Mouse (Mus musculus) CD4-positive helper T cell, adult 2 months (primary cell): ENCODE data around the gene Ehd4.
A peak's percentile ranks its signal among the peaks of the same experiment; 100 is the strongest.

Source experiments
- DNase-seq: peaks from one replicate; pipeline ENCODE4 v3.0.0-alpha.2; 2012; ENCODE audit warnings: low read depth, missing footprints, low spot score

Gene Ehd4

GRCm38 (mm10) chr2:120154361-120154894 lies at the start of gene Ehd4:
Ehd4 (minus strand) TSS chr2:120154606.
- peak; percentile 99 for DNase-seq

GRCm38 (mm10) chr2:120203742-120204141 lies 49.3 kb upstream of the Ehd4 start:
- DNase-seq, result no peak

DNA sequence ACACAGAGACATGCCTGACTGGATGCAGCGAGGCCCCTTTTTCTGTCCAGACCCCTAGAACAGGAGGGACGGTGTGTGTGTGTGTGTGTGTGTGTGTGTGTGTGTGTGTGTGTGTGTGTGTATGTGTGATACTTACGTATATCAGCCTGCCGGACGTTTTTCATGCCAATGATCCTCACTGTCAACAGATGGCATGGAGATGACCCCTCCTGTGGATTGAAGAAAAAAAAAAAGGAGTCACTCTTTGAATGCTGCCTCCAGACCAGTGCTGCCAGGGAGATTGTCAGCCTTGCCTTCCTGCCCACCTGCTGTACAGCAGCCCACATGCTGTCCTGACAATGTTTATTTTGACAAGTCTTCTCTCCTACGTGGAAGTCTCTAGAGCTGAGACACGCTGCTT lies 45.7 kb upstream of the Ehd4 start:
- no peak for DNase-seq

- DNase-seq, result no peak
Observed at GRCm38 (mm10) chr2:120188174-120188573, 33.8 kb upstream of the Ehd4 start.

DNA sequence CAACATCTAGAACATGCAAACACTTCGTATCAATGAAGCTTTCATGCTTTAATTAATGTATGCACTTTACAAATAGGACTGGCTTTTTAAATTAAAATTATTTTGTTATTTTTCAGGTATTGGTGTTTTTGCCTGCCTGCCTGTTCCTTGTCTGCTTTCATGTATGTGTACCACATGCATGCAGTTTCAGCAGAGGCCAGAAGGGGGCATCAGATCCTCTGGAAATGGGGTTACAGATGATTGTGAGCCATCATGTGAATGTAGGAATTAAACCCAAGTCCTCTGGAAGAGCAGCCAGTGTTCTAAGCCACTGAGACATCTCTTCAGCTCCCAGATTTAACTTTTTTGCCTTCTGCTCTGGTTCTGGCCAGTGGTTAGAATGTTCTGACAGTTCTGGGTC lies 33.2 kb upstream of the Ehd4 start:
- DNase-seq, result no peak

DNA sequence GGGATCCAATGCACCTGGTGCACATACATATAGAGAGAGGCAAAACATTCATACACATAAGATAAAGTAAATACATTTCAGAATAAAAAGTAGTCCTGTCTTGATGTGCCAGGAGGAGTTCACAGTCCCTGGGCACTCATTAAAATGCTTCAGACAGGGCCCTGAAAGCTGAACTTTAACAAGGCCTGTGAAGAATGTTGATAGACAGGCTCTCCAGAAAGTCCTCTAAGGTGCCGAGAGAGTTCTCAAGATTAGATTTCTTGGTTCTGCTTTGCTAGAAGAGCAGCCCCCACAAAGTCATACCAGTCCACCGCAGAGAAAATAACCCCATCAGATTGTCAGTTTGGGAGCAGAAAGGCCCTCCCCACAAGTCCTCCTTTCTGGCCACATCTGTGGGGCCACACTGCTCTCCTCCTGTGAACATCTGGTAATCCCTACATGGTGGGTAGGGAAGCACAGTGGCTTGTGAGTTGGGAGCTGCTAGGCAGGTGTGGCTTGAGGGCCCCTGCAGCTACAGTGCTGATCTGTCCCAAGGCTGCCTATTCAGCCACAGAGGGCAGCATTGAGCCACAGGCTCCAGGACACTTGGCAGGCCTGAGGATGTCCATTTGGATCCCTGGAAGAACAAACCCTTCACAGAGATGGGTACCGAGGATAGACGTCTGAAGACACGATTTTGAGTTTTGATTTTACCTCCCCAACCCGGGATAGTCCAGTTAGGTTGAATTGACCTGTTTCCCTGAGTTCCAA lies 31.3 kb upstream of the Ehd4 start:
- DNase-seq, result no peak

DNA sequence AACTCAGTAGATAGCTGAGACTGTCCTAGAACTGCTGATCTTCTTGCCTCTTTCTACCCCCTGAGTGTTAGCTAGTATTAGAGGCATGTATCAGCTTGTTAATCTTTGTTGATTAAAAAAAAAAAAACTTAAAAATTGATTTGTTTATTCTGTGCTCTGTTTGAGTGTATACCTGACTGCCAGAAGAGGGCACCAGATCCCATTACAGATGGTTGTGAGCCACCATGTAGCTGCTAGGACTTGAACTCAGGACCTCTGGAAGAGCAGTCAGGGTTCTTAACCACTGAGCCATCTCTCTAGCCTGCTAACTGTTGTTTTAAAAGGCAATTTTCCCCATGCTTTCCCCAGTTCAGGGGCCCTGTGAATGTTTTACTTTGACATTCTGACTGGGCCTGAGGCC lies 24.5 kb upstream of the Ehd4 start:
- DNase-seq, result no peak

GRCm38 (mm10) chr2:120173718-120174117 lies 19.3 kb upstream of the Ehd4 start:
- DNase-seq, result peak; percentile 51

DNA sequence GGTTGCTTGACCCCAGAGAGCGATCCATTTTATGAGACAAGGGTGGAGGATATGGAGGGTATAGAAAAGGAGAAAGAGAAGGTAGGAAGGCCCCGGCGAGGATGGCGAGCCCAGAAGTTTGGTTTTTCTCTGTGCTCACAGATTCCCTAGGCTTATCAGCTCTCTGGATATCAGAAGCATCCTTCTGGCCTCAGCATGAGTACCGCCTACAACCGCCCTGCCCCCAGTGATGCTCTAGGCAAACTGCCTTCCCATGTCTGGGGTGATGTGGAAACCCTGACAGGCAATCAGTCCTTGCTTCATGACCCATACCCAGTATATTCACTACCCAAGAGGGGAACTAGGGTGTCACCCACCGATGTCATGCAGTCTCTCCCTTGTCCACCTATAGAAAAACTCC lies 17.0 kb upstream of the Ehd4 start:
- no peak for DNase-seq

GRCm38 (mm10) chr2:120170726-120171125 lies 16.3 kb upstream of the Ehd4 start:
- peak; percentile 41 for DNase-seq

DNA sequence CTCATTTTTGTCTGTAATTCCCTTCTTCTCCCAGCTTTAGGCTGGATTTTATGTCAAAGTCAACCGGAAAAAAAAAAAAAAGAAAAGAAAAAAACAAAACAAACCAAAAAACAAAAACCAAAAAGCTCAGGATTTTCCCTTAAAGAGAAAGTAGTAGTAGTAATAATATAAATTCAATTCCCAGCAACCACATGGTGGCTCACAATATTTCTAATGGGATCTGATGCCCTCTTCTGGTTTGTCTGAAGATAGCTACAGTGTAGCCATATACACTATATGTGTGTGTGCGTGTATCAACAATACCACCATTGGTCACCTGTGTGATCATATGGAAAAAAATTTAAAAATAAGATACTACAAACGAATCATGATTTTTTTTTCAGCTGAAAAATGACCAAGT lies 15.0 kb upstream of the Ehd4 start:
- DNase-seq, result no peak

DNA sequence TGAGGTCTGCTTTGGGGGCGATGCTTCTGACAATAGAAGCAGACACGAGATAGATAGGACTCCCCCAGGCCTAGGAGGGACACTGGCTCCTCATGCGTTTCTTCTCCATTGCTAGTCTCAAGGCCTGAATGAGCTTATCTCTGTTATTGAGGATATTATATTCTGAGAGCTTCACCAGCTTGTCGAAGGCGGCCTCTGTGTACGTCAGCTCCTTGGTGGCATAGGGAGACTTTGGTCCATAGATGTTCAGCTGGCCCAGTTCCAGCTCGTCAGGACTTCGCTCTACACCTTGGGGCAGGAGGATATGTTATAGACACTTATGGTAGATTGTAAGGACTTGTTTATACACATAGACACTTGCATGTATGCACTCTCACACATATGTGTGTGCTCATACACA lies 13.4 kb upstream of the Ehd4 start:
- no peak for DNase-seq

- no peak for DNase-seq
Observed at GRCm38 (mm10) chr2:120165474-120165873, 11.1 kb upstream of the Ehd4 start.

DNA sequence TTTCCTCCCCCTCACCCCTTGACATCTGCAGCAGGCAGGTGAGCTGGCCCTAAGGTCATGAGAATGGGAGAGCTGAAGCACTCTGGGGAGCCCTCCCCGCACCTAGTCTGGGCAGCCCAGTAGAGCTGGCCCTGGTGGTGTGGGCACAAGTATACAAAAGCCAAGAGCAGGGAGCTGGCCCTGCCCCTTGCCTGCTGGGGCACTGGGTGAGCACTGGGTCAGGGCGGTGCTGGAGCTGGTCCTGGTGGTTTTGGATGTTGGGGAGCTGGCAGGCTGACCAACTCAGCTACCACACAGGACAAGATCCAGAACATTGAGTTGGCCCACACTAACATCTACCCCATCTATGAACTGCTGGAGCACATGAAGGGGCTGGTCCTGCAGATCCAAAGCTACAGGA lies 5.0 kb upstream of the Ehd4 start:
- no peak for DNase-seq

DNA sequence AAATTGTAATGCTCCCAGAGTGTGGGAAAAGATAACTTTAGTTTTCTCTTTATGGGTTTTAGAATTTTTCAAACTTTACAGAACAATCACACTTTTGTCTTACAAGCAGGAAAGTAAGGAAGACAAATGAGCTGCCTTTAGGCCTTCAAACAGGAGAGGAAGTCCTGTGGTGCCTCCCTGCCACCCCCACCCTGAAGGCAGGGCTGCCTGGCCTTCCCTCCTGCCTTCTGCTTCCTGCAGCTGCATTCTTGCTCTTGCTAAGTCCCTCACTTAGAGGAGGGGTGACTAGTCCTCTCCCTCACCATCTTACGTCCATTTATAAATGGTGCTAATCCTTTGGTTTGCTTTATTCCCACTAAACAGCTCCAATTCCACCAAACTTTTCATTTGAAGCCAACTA lies 4.4 kb upstream of the Ehd4 start:
- no peak for DNase-seq

GRCm38 (mm10) chr2:120158016-120158415 lies 3.6 kb upstream of the Ehd4 start:
- DNase-seq, result peak; percentile 21

DNA sequence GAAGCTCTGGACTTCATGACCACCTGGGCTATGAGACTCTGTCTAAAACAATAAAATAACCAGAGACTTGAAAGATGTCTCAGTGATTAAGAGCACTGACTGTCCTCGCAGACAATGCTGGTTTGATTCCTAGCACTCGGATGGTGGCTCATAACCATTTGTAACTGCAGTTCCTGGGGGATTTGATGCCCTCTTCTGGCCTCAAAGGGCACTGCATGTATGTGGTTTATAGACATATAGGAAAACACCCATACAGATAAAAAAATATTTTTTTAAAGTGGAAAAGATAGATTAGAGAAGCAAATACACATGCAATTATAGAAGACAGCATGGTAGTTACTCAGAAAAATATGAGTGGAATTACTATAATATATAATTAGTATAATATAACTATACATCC lies 3.2 kb upstream of the Ehd4 start:
- DNase-seq, result no peak

GRCm38 (mm10) chr2:120153586-120154360 lies 633 bp downstream of the Ehd4 start:
- DNase-seq, result peak; percentile 33

DNA sequence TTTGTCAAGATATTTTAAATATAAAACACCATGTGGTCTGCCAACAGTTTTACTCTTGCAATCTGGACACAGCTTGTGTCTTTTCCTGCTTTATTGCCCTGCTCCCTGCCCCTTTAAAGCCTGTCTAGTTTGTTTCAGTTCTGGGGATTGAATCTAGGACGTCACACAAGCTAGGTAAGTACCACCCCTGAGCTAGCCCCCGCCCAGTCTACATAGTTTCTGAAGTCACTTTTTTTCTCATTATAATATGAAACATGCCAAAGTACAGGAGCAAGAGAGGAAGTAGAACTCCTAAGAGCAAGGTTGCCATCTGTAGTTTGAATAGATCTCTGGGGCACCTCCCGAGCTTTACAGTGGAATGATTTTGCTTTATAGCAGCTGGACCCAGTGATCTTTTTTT lies 3.8 kb downstream of the Ehd4 start:
- no peak for DNase-seq

DNA sequence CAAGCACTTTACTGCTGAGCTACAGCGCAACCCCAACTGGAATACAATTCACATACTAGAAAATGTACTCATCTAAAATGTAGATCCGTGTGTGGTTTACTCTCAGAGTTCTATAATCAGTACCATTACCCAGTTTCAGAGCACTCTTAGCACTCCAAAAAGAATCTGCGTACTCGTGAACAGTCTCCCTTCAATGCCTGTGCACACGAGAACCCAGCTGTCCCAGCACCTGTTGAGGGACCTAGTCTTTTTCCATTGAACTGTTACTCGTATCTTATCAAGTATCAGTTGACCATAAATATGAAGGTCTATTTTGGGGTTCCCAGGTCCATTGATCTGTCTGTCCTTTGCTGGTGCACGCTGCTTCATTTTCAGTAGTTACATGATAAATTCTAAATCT lies 4.8 kb downstream of the Ehd4 start:
- no peak for DNase-seq

GRCm38 (mm10) chr2:120147999-120148398 lies 6.4 kb downstream of the Ehd4 start:
- no peak for DNase-seq

DNA sequence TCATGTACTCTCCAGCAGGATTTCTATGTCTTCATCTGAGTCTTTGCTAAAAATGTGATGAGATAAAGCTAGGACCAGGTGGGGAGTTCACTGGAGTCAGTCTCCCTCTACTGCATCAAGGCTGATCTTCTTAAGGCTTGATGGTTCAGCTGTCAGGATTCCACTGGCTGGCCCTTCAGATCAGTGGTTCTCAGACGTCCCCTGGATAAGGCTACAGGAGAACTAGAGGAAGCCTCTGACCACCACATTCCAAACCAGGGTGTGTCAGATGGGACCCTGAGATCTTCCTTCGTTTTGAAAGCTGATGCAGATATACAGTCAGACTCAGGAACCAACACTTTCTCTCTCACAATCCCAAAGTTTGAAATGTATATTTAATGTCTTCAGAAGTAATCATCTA lies 7.0 kb downstream of the Ehd4 start:
- DNase-seq, result no peak

DNA sequence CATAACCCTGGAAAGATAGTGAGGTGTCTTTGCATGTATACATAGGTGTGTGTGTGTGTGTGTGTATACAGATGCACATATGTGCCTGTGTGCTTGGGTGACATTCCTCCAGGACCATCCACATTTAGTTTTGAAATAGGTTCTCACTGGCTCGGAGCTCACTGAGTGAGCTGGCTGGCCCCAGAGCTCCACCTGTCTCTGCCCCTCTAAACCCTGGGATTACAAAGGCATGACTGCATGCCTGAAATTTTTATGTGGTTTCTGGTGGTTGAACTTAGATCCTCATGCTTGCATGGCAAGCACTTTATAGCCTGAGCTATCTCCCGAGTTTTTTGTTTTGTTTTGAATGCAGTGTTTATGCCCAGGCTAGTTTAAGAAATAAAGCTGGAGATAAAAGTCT lies 7.9 kb downstream of the Ehd4 start:
- no peak for DNase-seq
